ENCODE assay signal across 8 mouse cellular contexts in genomic region chr11:6411684-6412083, GRCm38 (mm10). TPM values are rescaled to one million over a fixed set of nuclear protein-coding genes. Genes with fewer than 3 reads are reported as not detected.
DNase-seq lines count a peak whose midpoint lies in the region; ATAC-seq and TF ChIP-seq lines count a peak whose summit lies in the region.

No protein-coding gene starts in this region.

- no peak overlapping the region for H3K4me2 ChIP-seq in forebrain, embryonic 14.5 days (ENCODE audit: low read length)
- H3K4me2 ChIP-seq in forebrain, embryonic 13.5 days: no peak overlapping the region

- H3K9me3 ChIP-seq in forebrain, embryonic 14.5 days (replicated peaks; ENCODE audit: control insufficient read depth, low read length): no peaks in the 10 kb centered on the region
- H3K9me3 ChIP-seq in forebrain, embryonic 13.5 days (replicated peaks): no peaks in the 10 kb centered on the region
- H3K9me3 ChIP-seq in ES-Bruce4 (replicated peaks; ENCODE audit: control insufficient read depth, insufficient read depth, low read length, poor library complexity, severe bottlenecking): no peaks in the 10 kb centered on the region

- H3K9ac ChIP-seq in forebrain, embryonic 14.5 days (ENCODE audit: low read length): no peak overlapping the region
- no peak overlapping the region for H3K9ac ChIP-seq in forebrain, embryonic 13.5 days
- H3K9ac ChIP-seq in ES-Bruce4 (ENCODE audit: low read depth, poor library complexity, severe bottlenecking): 0 out of 2 replicates have a peak overlapping the region, but pooled peaks have one; percentile 15

- H3K4me1 ChIP-seq in forebrain, embryonic 14.5 days (ENCODE audit: control insufficient read depth, insufficient read depth, low read length): peaks cover 4% of the 10 kb centered on the region; the same call in 1 of the 2 replicates
- peaks cover 9% of the 10 kb centered on the region for H3K4me1 ChIP-seq in forebrain, embryonic 13.5 days
- H3K4me1 ChIP-seq in ES-Bruce4 (ENCODE audit: control insufficient read depth, insufficient read depth, low read length): peaks cover 2% of the 10 kb centered on the region
- H3K4me1 ChIP-seq in cerebellum, adult 2 months (ENCODE audit: control insufficient read depth, insufficient read depth, low read length): peaks cover 5% of the 10 kb centered on the region

- no peak for TF ChIP-seq POLR2A in ES-Bruce4 (IDR thresholded peaks at IDR 0.05; ENCODE audit: insufficient read depth, low read length)
- no peak for TF ChIP-seq POLR2A in cerebellum, adult 2 months (IDR thresholded peaks at IDR 0.05; ENCODE audit: borderline replicate concordance, insufficient read depth, low read length)

- H3K36me3 ChIP-seq in forebrain, embryonic 14.5 days (ENCODE audit: control insufficient read depth, insufficient read depth, low read length): peaks cover 7% of the 10 kb centered on the region; the same call in 1 of the 2 replicates
- peaks cover 3% of the 10 kb centered on the region; the same call in 1 of the 2 replicates for H3K36me3 ChIP-seq in forebrain, embryonic 13.5 days (ENCODE audit: poor library complexity, severe bottlenecking)
- H3K36me3 ChIP-seq in ES-Bruce4 (ENCODE audit: control insufficient read depth, insufficient read depth, low read length, poor library complexity, severe bottlenecking): peaks cover 6% of the 10 kb centered on the region; the same call in 1 of the 2 replicates
- no peaks in the 10 kb centered on the region for H3K36me3 ChIP-seq in splenic B cell, adult 2 months (ENCODE audit: control insufficient read depth, insufficient read depth, low read length, poor library complexity, severe bottlenecking)

- H3K4me3 ChIP-seq in forebrain, embryonic 14.5 days (ENCODE audit: low read depth, low read length): no peak overlapping the region
- no peak overlapping the region for H3K4me3 ChIP-seq in forebrain, embryonic 13.5 days
- no peak overlapping the region for H3K4me3 ChIP-seq in ES-Bruce4 (ENCODE audit: low read depth, low read length)
- H3K4me3 ChIP-seq in cerebellum, adult 2 months (replicated peaks; ENCODE audit: insufficient read depth, low read depth, low read length): no peak overlapping the region

- 1% methylated on average over 5 of the region's 5 CpGs for WGBS in forebrain, embryonic 14.5 days
- WGBS in forebrain, embryonic 13.5 days: 6% methylated on average over 5 of the region's 5 CpGs
- WGBS in cerebellum, adult 2 months: 2% methylated on average over 5 of the region's 5 CpGs

- peak; percentile 72 for DNase-seq in forebrain, embryonic 14.5 days (ENCODE audit: low spot score)
- DNase-seq in cerebellum, adult 2 months: peak; percentile 77 to 87
- DNase-seq in gastrocnemius, postnatal 25 days: peak; percentile 67
- peak; percentile 82 to 86 for DNase-seq in layer of hippocampus, postnatal 14 days (ENCODE audit: low spot score in 2 of 2)
- peak; percentile 81 for DNase-seq in mesoderm, embryonic 11.5 days (ENCODE audit: low read depth, low spot score)
- DNase-seq in splenic B cell, adult 2 months (ENCODE audit: low read depth, low spot score): peak; percentile 73

- no peak overlapping the region for H3K27ac ChIP-seq in forebrain, embryonic 14.5 days (ENCODE audit: low read depth, low read length)
- H3K27ac ChIP-seq in forebrain, embryonic 13.5 days: no peak overlapping the region
- peak overlapping the region; percentile 78; the same call in 1 of the 2 replicates for H3K27ac ChIP-seq in ES-Bruce4 (ENCODE audit: insufficient read depth, low read length)
- no peak overlapping the region for H3K27ac ChIP-seq in cerebellum, adult 2 months (ENCODE audit: insufficient read depth, low read length)

- peak; percentile 88 for TF ChIP-seq CTCF in ES-Bruce4 (IDR thresholded peaks at IDR 0.05; ENCODE audit: low read depth, low read length)
- TF ChIP-seq CTCF in cerebellum, adult 2 months (IDR thresholded peaks at IDR 0.05; ENCODE audit: borderline replicate concordance, insufficient read depth, low read depth, low read length): peak; percentile 85

- no peak for ATAC-seq in forebrain, embryonic 14.5 days
- ATAC-seq in forebrain, embryonic 13.5 days: no peak

- 0 out of 2 replicates have a peak, but pooled peaks have one; percentile 1 for TF ChIP-seq EP300 in ES-Bruce4 (IDR thresholded peaks at IDR 0.05; ENCODE audit: insufficient read depth, low read depth, low read length)

- no peaks in the 10 kb centered on the region for H3K27me3 ChIP-seq in forebrain, embryonic 14.5 days (replicated peaks; ENCODE audit: control insufficient read depth, insufficient read depth, low read length)
- no peaks in the 10 kb centered on the region for H3K27me3 ChIP-seq in forebrain, embryonic 13.5 days
- no peaks in the 10 kb centered on the region for H3K27me3 ChIP-seq in ES-Bruce4 (ENCODE audit: control insufficient read depth, insufficient read depth, low read length, poor library complexity, severe bottlenecking)
- H3K27me3 ChIP-seq in cerebellum, adult 2 months (ENCODE audit: control insufficient read depth, insufficient read depth, low read length): no peaks in the 10 kb centered on the region
- H3K27me3 ChIP-seq in splenic B cell, adult 2 months (ENCODE audit: control insufficient read depth, insufficient read depth, low read length, poor library complexity, severe bottlenecking): no peaks in the 10 kb centered on the region

RNA-seq across cellular contexts. Expression of gene Ppia, which starts 3.6 kb away (rescaled TPM):
- 4,105 and 4,592 TPM in 2 replicates for polyA plus RNA-seq in forebrain, embryonic 14.5 days (2014; fragmentation: Nextera tagmentation; extraction: Ambion mirVana)
- 4,373 and 4,619 TPM in 2 replicates for polyA plus RNA-seq in forebrain, embryonic 13.5 days (2015; fragmentation: Nextera tagmentation; extraction: Ambion mirVana)
- polyA plus RNA-seq in ES-Bruce4 (2011; ENCODE audit: insufficient read depth, insufficient read length, low read depth, missing spikeins): 2,132 and 2,301 TPM in 2 replicates
- polyA plus RNA-seq in cerebellum, adult 2 months (2012; rRNA removed): 2,288 and 2,321 TPM in 2 replicates
- total RNA-seq in gastrocnemius, postnatal 25 days (2021): 100 to 1,000 TPM; 197 to 277 TPM
- 1,000 to 10,000 TPM; 1,939 to 1,976 TPM for total RNA-seq in layer of hippocampus, postnatal 14 days (2021)

RNA-seq across cellular contexts. Expression of gene Zmiz2, which starts 22.8 kb away (rescaled TPM):
- polyA plus RNA-seq in forebrain, embryonic 14.5 days (2014; fragmentation: Nextera tagmentation; extraction: Ambion mirVana): 28.6 and 32.6 TPM in 2 replicates
- polyA plus RNA-seq in forebrain, embryonic 13.5 days (2015; fragmentation: Nextera tagmentation; extraction: Ambion mirVana): 29.1 and 31.1 TPM in 2 replicates
- 51.5 and 59.4 TPM in 2 replicates for polyA plus RNA-seq in ES-Bruce4 (2011; ENCODE audit: insufficient read depth, insufficient read length, low read depth, missing spikeins)
- polyA plus RNA-seq in cerebellum, adult 2 months (2012; rRNA removed): 90.4 and 92.2 TPM in 2 replicates
- 10 to 100 TPM; 37.4 to 43.0 TPM for total RNA-seq in gastrocnemius, postnatal 25 days (2021)
- total RNA-seq in layer of hippocampus, postnatal 14 days (2021): 100 to 1,000 TPM; 165 to 169 TPM

RNA-seq across cellular contexts. Expression of gene H2afv, which starts 32.6 kb away (rescaled TPM):
- polyA plus RNA-seq in forebrain, embryonic 14.5 days (2014; fragmentation: Nextera tagmentation; extraction: Ambion mirVana): 593 and 826 TPM in 2 replicates
- 942 and 1,061 TPM in 2 replicates for polyA plus RNA-seq in forebrain, embryonic 13.5 days (2015; fragmentation: Nextera tagmentation; extraction: Ambion mirVana)
- 200 and 218 TPM in 2 replicates for polyA plus RNA-seq in ES-Bruce4 (2011; ENCODE audit: insufficient read depth, insufficient read length, low read depth, missing spikeins)
- 106 and 107 TPM in 2 replicates for polyA plus RNA-seq in cerebellum, adult 2 months (2012; rRNA removed)
- 10 to 100 TPM; 44.6 TPM for total RNA-seq in gastrocnemius, postnatal 25 days (2021)
- total RNA-seq in layer of hippocampus, postnatal 14 days (2021): 10 to 100 TPM; 39.7 to 40.2 TPM
